Mouse (Mus musculus): ENCODE measurements around the gene Hspb8.

DNA sequence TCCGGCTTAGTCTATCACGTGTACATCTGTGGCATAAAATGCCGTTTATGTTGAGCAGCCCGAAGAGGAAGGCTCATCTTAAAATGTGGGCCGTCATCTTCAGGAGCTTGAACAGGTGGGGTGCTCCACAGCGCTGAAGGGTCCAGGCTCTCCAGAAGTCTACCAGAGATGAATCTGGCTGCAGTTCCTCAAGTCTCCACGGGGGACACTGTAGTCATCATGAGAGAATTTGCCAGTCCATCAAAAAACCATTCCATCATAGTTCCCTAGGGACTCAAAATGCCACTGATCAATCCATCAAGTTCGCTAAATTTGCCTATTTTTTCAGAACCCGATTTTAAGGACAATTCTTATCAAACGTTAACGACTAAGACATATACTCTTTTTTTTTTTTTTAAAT is 36.6 kb downstream of the Hspb8 start:
- TF ChIP-seq EP300 (optimal IDR thresholded peaks at IDR 0.05) (no peak), CTCF (IDR thresholded peaks at IDR 0.05; ENCODE audit: low read depth) (peak; percentile 79)
